Mouse (Mus musculus): Measurements from ENCODE around the gene Rnf185. TPM values are rescaled to one million over a fixed set of nuclear protein-coding genes. Genes with fewer than 3 reads are reported as not detected.
A peak's percentile ranks its signal among the peaks of the same experiment; 100 is the strongest.

The Rnf185 gene
- polyA plus RNA-seq, 1 experiment from 2014 or later = 24.7 TPM

- ATAC-seq (ENCODE audit: extremely low read depth, insufficient number of reproducible peaks, low FRiP score, low TSS enrichment) = no peak
- H3K4me3 ChIP-seq = no peak overlapping the region
- 86% methylated on average over 2 of the region's 2 CpGs for WGBS
- H3K4me2 ChIP-seq = no peak overlapping the region
- no peaks in the 10 kb centered on the region for H3K9me3 ChIP-seq
- H3K4me1 ChIP-seq = peaks cover 24% of the 10 kb centered on the region
- H3K9ac ChIP-seq = no peak overlapping the region
- H3K36me3 ChIP-seq = peaks cover 2% of the 10 kb centered on the region; the same call in 1 of the 2 replicates
- H3K27me3 ChIP-seq (replicated peaks) = no peaks in the 10 kb centered on the region
- no peak overlapping the region for H3K27ac ChIP-seq (replicated peaks)
Measured at GRCm38 (mm10) chr11:3443091-3443490, 9.1 kb downstream of the Rnf185 start.

GRCm38 (mm10) chr11:3442677-3443076 lies 9.5 kb downstream of the Rnf185 start:
- no peak overlapping the region for H3K4me2 ChIP-seq
- peaks cover 26% of the 10 kb centered on the region for H3K4me1 ChIP-seq
- H3K27ac ChIP-seq (replicated peaks) = no peak overlapping the region
- no peak for ATAC-seq (ENCODE audit: extremely low read depth, insufficient number of reproducible peaks, low FRiP score, low TSS enrichment)
- peaks cover 4% of the 10 kb centered on the region; the same call in 1 of the 2 replicates for H3K36me3 ChIP-seq
- WGBS = 69% methylated on average over 4 of the region's 4 CpGs
- H3K27me3 ChIP-seq (replicated peaks) = no peaks in the 10 kb centered on the region
- H3K9ac ChIP-seq = no peak overlapping the region
- no peak overlapping the region for H3K4me3 ChIP-seq
- no peaks in the 10 kb centered on the region for H3K9me3 ChIP-seq

- Histone ChIP-seq H3K9ac (no peak overlapping the region), H3K4me2 (no peak overlapping the region), H3K27me3 (replicated peaks) (no peaks in the 10 kb centered on the region), H3K36me3 (peaks cover 6% of the 10 kb centered on the region; the same call in 1 of the 2 replicates), H3K27ac (replicated peaks) (peak overlapping the region; percentile 48), H3K4me1 (peaks cover 27% of the 10 kb centered on the region), H3K9me3 (no peaks in the 10 kb centered on the region), H3K4me3 (no peak overlapping the region)
- ATAC-seq (ENCODE audit: extremely low read depth, insufficient number of reproducible peaks, low FRiP score, low TSS enrichment) = no peak
Measured at GRCm38 (mm10) chr11:3441696-3442443, 10.3 kb downstream of the Rnf185 start.

- H3K4me2 ChIP-seq = no peak overlapping the region
- no peaks in the 10 kb centered on the region for H3K27me3 ChIP-seq (replicated peaks)
- no peak for ATAC-seq (ENCODE audit: extremely low read depth, insufficient number of reproducible peaks, low FRiP score, low TSS enrichment)
- 75% methylated on average over 1 of the region's 1 CpGs for WGBS
- no peak overlapping the region for H3K27ac ChIP-seq (replicated peaks)
- H3K9ac ChIP-seq = no peak overlapping the region
- peaks cover 6% of the 10 kb centered on the region; the same call in 1 of the 2 replicates for H3K36me3 ChIP-seq
- H3K9me3 ChIP-seq = no peaks in the 10 kb centered on the region
- H3K4me1 ChIP-seq = peaks cover 20% of the 10 kb centered on the region
- H3K4me3 ChIP-seq = no peak overlapping the region
Measured at GRCm38 (mm10) chr11:3437621-3438020, 14.5 kb downstream of the Rnf185 start.

- no peak overlapping the region for H3K4me2 ChIP-seq
- no peaks in the 10 kb centered on the region for H3K9me3 ChIP-seq
- peaks cover 11% of the 10 kb centered on the region; the same call in 1 of the 2 replicates for H3K36me3 ChIP-seq
- no peak for ATAC-seq (ENCODE audit: extremely low read depth, insufficient number of reproducible peaks, low FRiP score, low TSS enrichment)
- peaks cover 11% of the 10 kb centered on the region for H3K4me1 ChIP-seq
- no peak overlapping the region for H3K27ac ChIP-seq (replicated peaks)
- no peaks in the 10 kb centered on the region for H3K27me3 ChIP-seq (replicated peaks)
- no peak overlapping the region for H3K9ac ChIP-seq
- 77% methylated on average over 4 of the region's 4 CpGs for WGBS
- no peak overlapping the region for H3K4me3 ChIP-seq
Measured at GRCm38 (mm10) chr11:3433809-3434208, 18.4 kb downstream of the Rnf185 start.

- peaks cover 9% of the 10 kb centered on the region for H3K4me1 ChIP-seq
- H3K36me3 ChIP-seq = peaks cover 5% of the 10 kb centered on the region; the same call in 1 of the 2 replicates
- no peak overlapping the region for H3K27ac ChIP-seq (replicated peaks)
- H3K4me2 ChIP-seq = no peak overlapping the region
- no peaks in the 10 kb centered on the region for H3K9me3 ChIP-seq
- no peak for ATAC-seq (ENCODE audit: extremely low read depth, insufficient number of reproducible peaks, low FRiP score, low TSS enrichment)
- no peaks in the 10 kb centered on the region for H3K27me3 ChIP-seq (replicated peaks)
- H3K4me3 ChIP-seq = no peak overlapping the region
- no peak overlapping the region for H3K9ac ChIP-seq
- WGBS = 82% methylated on average over 6 of the region's 6 CpGs
Measured at GRCm38 (mm10) chr11:3431976-3432603, 20.1 kb downstream of the Rnf185 start.

GRCm38 (mm10) chr11:3431515-3431914 lies 20.6 kb downstream of the Rnf185 start:
- peaks cover 7% of the 10 kb centered on the region; the same call in 1 of the 2 replicates for H3K36me3 ChIP-seq
- H3K27ac ChIP-seq (replicated peaks) = no peak overlapping the region
- 86% methylated on average over 3 of the region's 3 CpGs for WGBS
- no peak overlapping the region for H3K9ac ChIP-seq
- H3K4me3 ChIP-seq = no peak overlapping the region
- ATAC-seq (ENCODE audit: extremely low read depth, insufficient number of reproducible peaks, low FRiP score, low TSS enrichment) = no peak
- no peaks in the 10 kb centered on the region for H3K27me3 ChIP-seq (replicated peaks)
- no peaks in the 10 kb centered on the region for H3K9me3 ChIP-seq
- peaks cover 9% of the 10 kb centered on the region for H3K4me1 ChIP-seq
- no peak overlapping the region for H3K4me2 ChIP-seq

- Histone ChIP-seq H3K4me2 (no peak overlapping the region), H3K4me1 (peaks cover 4% of the 10 kb centered on the region), H3K36me3 (peaks cover 35% of the 10 kb centered on the region), H3K27ac (replicated peaks) (no peak overlapping the region), H3K9ac (no peak overlapping the region; the same call in 1 of the 2 replicates), H3K9me3 (peaks cover 5% of the 10 kb centered on the region; the same call in 1 of the 2 replicates), H3K4me3 (no peak overlapping the region), H3K27me3 (replicated peaks) (no peaks in the 10 kb centered on the region)
- WGBS = 76% methylated on average over 7 of the region's 7 CpGs
- ATAC-seq (ENCODE audit: extremely low read depth, insufficient number of reproducible peaks, low FRiP score, low TSS enrichment) = no peak
Measured at GRCm38 (mm10) chr11:3428632-3429031, 23.5 kb downstream of the Rnf185 start.

- Histone ChIP-seq H3K9ac (no peak overlapping the region), H3K36me3 (peaks cover 43% of the 10 kb centered on the region), H3K4me3 (no peak overlapping the region), H3K4me2 (no peak overlapping the region), H3K9me3 (peaks cover 5% of the 10 kb centered on the region; the same call in 1 of the 2 replicates), H3K4me1 (peaks cover 4% of the 10 kb centered on the region), H3K27me3 (replicated peaks) (no peaks in the 10 kb centered on the region), H3K27ac (replicated peaks) (no peak overlapping the region)
- WGBS = 72% methylated on average over 3 of the region's 3 CpGs
- no peak for ATAC-seq (ENCODE audit: extremely low read depth, insufficient number of reproducible peaks, low FRiP score, low TSS enrichment)
Measured at GRCm38 (mm10) chr11:3427697-3428230, 24.4 kb downstream of the Rnf185 start.

GRCm38 (mm10) chr11:3422242-3422641 lies 29.9 kb downstream of the Rnf185 start:
- Histone ChIP-seq H3K4me2 (no peak overlapping the region), H3K27me3 (replicated peaks) (no peaks in the 10 kb centered on the region), H3K4me3 (no peak overlapping the region), H3K9ac (no peak overlapping the region), H3K27ac (replicated peaks) (no peak overlapping the region), H3K4me1 (no peaks in the 10 kb centered on the region), H3K36me3 (peaks cover 79% of the 10 kb centered on the region), H3K9me3 (peaks cover 5% of the 10 kb centered on the region; the same call in 1 of the 2 replicates)
- 66% methylated on average over 4 of the region's 4 CpGs for WGBS
- ATAC-seq (ENCODE audit: extremely low read depth, insufficient number of reproducible peaks, low FRiP score, low TSS enrichment) = no peak

- 61% methylated on average over 4 of the region's 4 CpGs for whole genome bisulfite sequencing
- no peak for ATAC-seq (ENCODE audit: extremely low read depth, insufficient number of reproducible peaks, low FRiP score, low TSS enrichment)
- 0 out of 2 replicates have a peak overlapping the region, but pooled peaks have one; percentile 33 for H3K9ac ChIP-seq
Measured at GRCm38 (mm10) chr11:3418741-3419140, 33.4 kb downstream of the Rnf185 start.

More at GRCm38 (mm10) chr11:3418741-3419140, 33.4 kb downstream of the Rnf185 start:
- Histone ChIP-seq H3K4me3 (no peak overlapping the region), H3K9me3 (no peaks in the 10 kb centered on the region; the same call in 1 of the 2 replicates), H3K27me3 (replicated peaks) (no peaks in the 10 kb centered on the region), H3K4me2 (no peak overlapping the region), H3K4me1 (no peaks in the 10 kb centered on the region), H3K27ac (replicated peaks) (peak overlapping the region; percentile 82), H3K36me3 (peaks cover 83% of the 10 kb centered on the region)

Measured in heart, embryonic 13.5 days (tissue).